Mouse (Mus musculus) forebrain, embryonic 12.5 days (tissue): ENCODE results near the gene Stoml2. TPM values are rescaled to one million over a fixed set of nuclear protein-coding genes. Genes with fewer than 3 reads are reported as not detected.
A peak's percentile ranks its signal among the peaks of the same experiment; 100 is the strongest.

Experiments used
- ATAC-seq: fragments of 200-750 bp; cut with Nextera tagmentation; 2 replicates; pipeline ENCODE4 v1.8.0; 2017; ENCODE audit warnings: moderate TSS enrichment; ENCODE audit not compliant: low FRiP score
- H3K27ac ChIP-seq: fragments of 300-500 bp; sonication (generic); 2 replicates; pipeline ENCODE4 v1.5.1; 2016; ENCODE audit warnings: mild to moderate bottlenecking
- H3K27me3 ChIP-seq: fragments of 300-500 bp; sonication (generic); 2 replicates; pipeline ENCODE4 v1.6.1; 2016; ENCODE audit warnings: mild to moderate bottlenecking
- H3K36me3 ChIP-seq: fragments of 300-500 bp; sonication (generic); replicated peaks from 2 replicates; pipeline ENCODE4 v1.6.1; 2016; ENCODE audit warnings: mild to moderate bottlenecking
- H3K4me1 ChIP-seq: fragments of 300-500 bp; sonication (generic); 2 replicates; pipeline ENCODE4 v1.6.1; 2016
- H3K4me2 ChIP-seq: fragments of 300-500 bp; sonication (generic); 2 replicates; pipeline ENCODE4 v1.6.1; 2016; ENCODE audit warnings: mild to moderate bottlenecking, moderate library complexity
- H3K4me3 ChIP-seq: fragments of 300-500 bp; sonication (generic); replicated peaks from 2 replicates; pipeline ENCODE4 v1.5.1; 2016; ENCODE audit warnings: mild to moderate bottlenecking
- H3K9ac ChIP-seq: fragments of 300-500 bp; sonication (generic); 2 replicates; pipeline ENCODE4 v1.6.1; 2016; ENCODE audit warnings: mild to moderate bottlenecking
- H3K9me3 ChIP-seq: fragments of 300-500 bp; sonication (generic); 2 replicates; pipeline ENCODE4 v1.6.1; 2016
- WGBS: fragments of 180-500 bp; shearing (Covaris S2); methylation state at CpG from one replicate; pipeline ENCODE4 v1.1.7; 2016; 5-methylcytosine and 5-hydroxymethylcytosine counted together
- polyA plus RNA-seq: library from polyadenylated mRNA; unstranded; fragments of >200 nt; fragmentation: Nextera tagmentation; extraction: Ambion mirVana; gene quantifications from 2 replicates; pipeline ENCODE4 v1.2.1, GENCODE M21; 2016

The Stoml2 gene
- polyA plus RNA-seq: 308 and 324 TPM in 2 replicates

GRCm38 (mm10) chr4:43031237-43031995 lies at the start of gene Stoml2:
TSS of gene Stoml2 (minus strand) at chr4:43031710.
- Histone ChIP-seq H3K36me3 (peaks cover 67% of the 10 kb centered on the region), H3K4me3 (peak within 1 kb of the TSS; percentile 76), H3K4me1 (peaks cover 29% of the 10 kb centered on the region), H3K9me3 (no peaks in the 10 kb centered on the region), H3K9ac (peak within 1 kb of the TSS; percentile 92), H3K4me2 (peak within 1 kb of the TSS; percentile 76), H3K27ac (peak within 1 kb of the TSS; percentile 95), H3K27me3 (no peaks in the 10 kb centered on the region)
- ATAC-seq: peak; percentile 95
- under 1% methylated on average over 38 of the region's 38 CpGs for WGBS

- Histone ChIP-seq H3K4me3 (no peak overlapping the region), H3K9me3 (no peaks in the 10 kb centered on the region), H3K4me2 (no peak overlapping the region), H3K36me3 (no peaks in the 10 kb centered on the region), H3K27me3 (no peaks in the 10 kb centered on the region), H3K4me1 (no peaks in the 10 kb centered on the region), H3K27ac (no peak overlapping the region), H3K9ac (no peak overlapping the region)
- ATAC-seq: no peak
- 65% methylated on average over 7 of the region's 7 CpGs for WGBS
Measured at GRCm38 (mm10) chr4:43078071-43078718, 46.7 kb upstream of the Stoml2 start.

- Histone ChIP-seq H3K9me3 (no peaks in the 10 kb centered on the region), H3K27ac (no peak overlapping the region), H3K4me3 (no peak overlapping the region), H3K4me1 (no peaks in the 10 kb centered on the region), H3K27me3 (no peaks in the 10 kb centered on the region), H3K4me2 (no peak overlapping the region), H3K36me3 (no peaks in the 10 kb centered on the region), H3K9ac (no peak overlapping the region)
- ATAC-seq: no peak
Measured at GRCm38 (mm10) chr4:43074923-43075322, 43.4 kb upstream of the Stoml2 start.

- Histone ChIP-seq H3K9ac (no peak overlapping the region), H3K9me3 (no peaks in the 10 kb centered on the region), H3K4me2 (no peak overlapping the region), H3K27ac (no peak overlapping the region), H3K36me3 (no peaks in the 10 kb centered on the region), H3K4me3 (no peak overlapping the region), H3K4me1 (peaks cover 5% of the 10 kb centered on the region; the same call in 1 of the 2 replicates), H3K27me3 (no peaks in the 10 kb centered on the region)
- 95% methylated on average over 4 of the region's 4 CpGs for WGBS
- no peak for ATAC-seq
Measured at GRCm38 (mm10) chr4:43065471-43065870, 34.0 kb upstream of the Stoml2 start.

- H3K36me3 ChIP-seq: no peaks in the 10 kb centered on the region
- H3K9me3 ChIP-seq: no peaks in the 10 kb centered on the region
- H3K4me1 ChIP-seq: peaks cover 20% of the 10 kb centered on the region; the same call in 1 of the 2 replicates
- H3K4me3 ChIP-seq: 0 out of 2 replicates have a peak overlapping the region, but pooled peaks have one; percentile 76
- ATAC-seq: no peak
- no peak overlapping the region for H3K27ac ChIP-seq
- peak overlapping the region; percentile 80; the same call in 1 of the 2 replicates for H3K4me2 ChIP-seq
- H3K27me3 ChIP-seq: no peaks in the 10 kb centered on the region
- WGBS: 46% methylated on average over 3 of the region's 3 CpGs
- no peak overlapping the region for H3K9ac ChIP-seq
Measured at GRCm38 (mm10) chr4:43060286-43060685, 28.8 kb upstream of the Stoml2 start.

GRCm38 (mm10) chr4:43059697-43060096 lies 28.2 kb upstream of the Stoml2 start:
- Histone ChIP-seq H3K36me3 (no peaks in the 10 kb centered on the region), H3K9me3 (no peaks in the 10 kb centered on the region), H3K4me1 (peaks cover 20% of the 10 kb centered on the region; the same call in 1 of the 2 replicates), H3K4me3 (peak overlapping the region; percentile 76), H3K4me2 (peak overlapping the region; percentile 80), H3K9ac (peak overlapping the region; percentile 81; the same call in 1 of the 2 replicates), H3K27me3 (no peaks in the 10 kb centered on the region), H3K27ac (no peak overlapping the region)
- no peak for ATAC-seq
- WGBS: 38% methylated on average over 3 of the region's 3 CpGs

GRCm38 (mm10) chr4:43058753-43059654 lies 27.5 kb upstream of the Stoml2 start, which contains the start of gene Unc13b:
TSS of gene Unc13b (plus strand) at chr4:43058953.
- Histone ChIP-seq H3K9ac (peak within 1 kb of the TSS; percentile 81), H3K4me1 (peaks cover 20% of the 10 kb centered on the region; the same call in 1 of the 2 replicates), H3K36me3 (no peaks in the 10 kb centered on the region), H3K4me3 (peak within 1 kb of the TSS; percentile 76), H3K9me3 (no peaks in the 10 kb centered on the region), H3K27me3 (no peaks in the 10 kb centered on the region), H3K27ac (peak within 1 kb of the TSS; percentile 85), H3K4me2 (peak within 1 kb of the TSS; percentile 80)
- WGBS: under 1% methylated on average over 90 of the region's 90 CpGs
- peak; percentile 98 for ATAC-seq

- WGBS: 18% methylated on average over 8 of the region's 8 CpGs
- H3K4me3 ChIP-seq: peak overlapping the region; percentile 76
- peak overlapping the region; percentile 80 for H3K4me2 ChIP-seq
- H3K36me3 ChIP-seq: no peaks in the 10 kb centered on the region
- no peak overlapping the region for H3K9ac ChIP-seq
- ATAC-seq: no peak; the same call in 1 of the 2 replicates
- no peak overlapping the region for H3K27ac ChIP-seq
- peaks cover 20% of the 10 kb centered on the region; the same call in 1 of the 2 replicates for H3K4me1 ChIP-seq
- no peaks in the 10 kb centered on the region for H3K9me3 ChIP-seq
- H3K27me3 ChIP-seq: no peaks in the 10 kb centered on the region
Measured at GRCm38 (mm10) chr4:43058392-43058752, 26.9 kb upstream of the Stoml2 start.

GRCm38 (mm10) chr4:43057654-43058053 lies 26.1 kb upstream of the Stoml2 start:
- Histone ChIP-seq H3K4me1 (peaks cover 20% of the 10 kb centered on the region; the same call in 1 of the 2 replicates), H3K36me3 (no peaks in the 10 kb centered on the region), H3K4me3 (no peak overlapping the region), H3K9ac (no peak overlapping the region), H3K9me3 (no peaks in the 10 kb centered on the region), H3K4me2 (no peak overlapping the region), H3K27ac (no peak overlapping the region), H3K27me3 (no peaks in the 10 kb centered on the region)
- 92% methylated on average over 5 of the region's 5 CpGs for WGBS
- ATAC-seq: no peak

- 0 out of 2 replicates have a peak, but pooled peaks have one; percentile 36 for ATAC-seq
- no peaks in the 10 kb centered on the region for H3K27me3 ChIP-seq
- 13% methylated on average over 4 of the region's 4 CpGs for WGBS
- no peak overlapping the region for H3K4me2 ChIP-seq
- H3K4me3 ChIP-seq: no peak overlapping the region
- H3K36me3 ChIP-seq: no peaks in the 10 kb centered on the region
- peaks cover 3% of the 10 kb centered on the region for H3K4me1 ChIP-seq
- no peak overlapping the region for H3K27ac ChIP-seq
- H3K9me3 ChIP-seq: no peaks in the 10 kb centered on the region
- H3K9ac ChIP-seq: no peak overlapping the region
Measured at GRCm38 (mm10) chr4:43052627-43053026, 21.1 kb upstream of the Stoml2 start.

GRCm38 (mm10) chr4:43047231-43047630 lies 15.7 kb upstream of the Stoml2 start:
- Histone ChIP-seq H3K27me3 (no peaks in the 10 kb centered on the region), H3K36me3 (no peaks in the 10 kb centered on the region; the same call in 1 of the 2 replicates), H3K4me1 (peaks cover 31% of the 10 kb centered on the region), H3K4me2 (peak overlapping the region; percentile 84), H3K27ac (no peak overlapping the region), H3K9me3 (no peaks in the 10 kb centered on the region), H3K4me3 (peak overlapping the region; percentile 17; the same call in 1 of the 2 replicates), H3K9ac (peak overlapping the region; percentile 36; the same call in 1 of the 2 replicates)
- 5% methylated on average over 5 of the region's 5 CpGs for WGBS
- ATAC-seq: no peak
